Mouse (Mus musculus) hematopoietic stem cell, adult 5-6 weeks (primary cell): ENCODE results near the gene Sohlh2. TPM values are rescaled to one million over a fixed set of nuclear protein-coding genes. Genes with fewer than 3 reads are reported as not detected.

ENCODE experiments used
- ATAC-seq, 2 experiments: fragments of 125-278 bp in 1 of 2; replicated peaks in 1 of 2; 2 replicates each; pipeline ENCODE4 v1.8.0; 2016 to 2017; ENCODE audit warnings: inconsistent platforms in 2 of 2, mild to moderate bottlenecking in 2 of 2, moderate number of reproducible peaks in 2 of 2, low read depth in 1 of 2, moderate TSS enrichment in 1 of 2; ENCODE audit not compliant: low FRiP score in 2 of 2, poor library complexity in 2 of 2, severe bottlenecking in 2 of 2, insufficient read depth in 1 of 2, low TSS enrichment in 1 of 2
- total RNA-seq: library from RNA; stranded (forward); fragments of 172-1452, 232-1000 nt; gene quantifications from 2 replicates; pipeline ENCODE4 v1.2.3, GENCODE M21; 2017

Sohlh2 gene
- total RNA-seq, 1 experiment from 2014 or later = not detected

GRCm38 (mm10) chr3:55248048-55248447 lies 66.2 kb downstream of the Sohlh2 start:
- no peak for ATAC-seq

- ATAC-seq = no peak
Observed at GRCm38 (mm10) chr3:55248508-55248907, 66.7 kb downstream of the Sohlh2 start.

- no peak for ATAC-seq
Observed at GRCm38 (mm10) chr3:55250631-55251030, 68.8 kb downstream of the Sohlh2 start.

Other genes with a start within 250 kb of the Sohlh2 start
- not detected in 2 replicates for gene Ccna1, start 126.5 kb upstream of the Sohlh2 start, total RNA-seq
- gene Spg20, start 69.9 kb upstream of the Sohlh2 start, total RNA-seq = 40.2 and 48.3 TPM in 2 replicates
- gene Ccdc169, start 44.7 kb upstream of the Sohlh2 start, total RNA-seq = 0.63 TPM in 1 of 2 replicates, not detected in the other
- not detected in 2 replicates for gene Dclk1, start 60.3 kb downstream of the Sohlh2 start, total RNA-seq